Mouse (Mus musculus) kidney, embryonic 15.5 days (tissue): ENCODE results near the gene Utp20. TPM values are rescaled to one million over a fixed set of nuclear protein-coding genes. Genes with fewer than 3 reads are reported as not detected.

Experiments
- ATAC-seq: fragments of 200-750 bp; cut with Nextera tagmentation; replicated peaks from 2 replicates; pipeline ENCODE4 v1.8.0; 2017; ENCODE audit warnings: moderate TSS enrichment; ENCODE audit not compliant: low FRiP score
- H3K27ac ChIP-seq: fragments of 300-500 bp; sonication (generic); 2 replicates; pipeline ENCODE4 v1.5.1; 2015; ENCODE audit warnings: mild to moderate bottlenecking, inconsistent platforms
- H3K27me3 ChIP-seq: fragments of 300-500 bp; sonication (generic); 2 replicates; pipeline ENCODE4 v1.6.1; 2015; ENCODE audit warnings: inconsistent platforms
- H3K36me3 ChIP-seq: fragments of 300-500 bp; sonication (generic); 2 replicates; pipeline ENCODE4 v1.6.1; 2015; ENCODE audit warnings: inconsistent platforms
- H3K4me1 ChIP-seq: fragments of 300-500 bp; sonication (generic); 2 replicates; pipeline ENCODE4 v1.6.1; 2015; ENCODE audit warnings: inconsistent platforms
- H3K4me2 ChIP-seq: fragments of 300-500 bp; sonication (generic); 2 replicates; pipeline ENCODE4 v1.6.1; 2015; ENCODE audit warnings: moderate library complexity, mild to moderate bottlenecking, inconsistent platforms
- H3K4me3 ChIP-seq: fragments of 300-500 bp; sonication (generic); replicated peaks from 2 replicates; pipeline ENCODE4 v1.5.1; 2015; ENCODE audit warnings: mild to moderate bottlenecking, inconsistent platforms
- H3K9ac ChIP-seq: fragments of 300-500 bp; sonication (generic); 2 replicates; pipeline ENCODE4 v1.6.1; 2015; ENCODE audit warnings: mild to moderate bottlenecking, inconsistent platforms
- H3K9me3 ChIP-seq: fragments of 300-500 bp; sonication (generic); replicated peaks from 2 replicates; pipeline ENCODE4 v1.6.1; 2016; ENCODE audit warnings: inconsistent platforms
- WGBS: fragments of 180-500 bp; shearing (Covaris S2); methylation state at CpG from one replicate; pipeline ENCODE4 v1.1.7; 2015; ENCODE audit warnings: mixed read lengths; 5-methylcytosine and 5-hydroxymethylcytosine counted together
- polyA plus RNA-seq: library from polyadenylated mRNA; unstranded; fragments of >200 nt; fragmentation: Nextera tagmentation; extraction: Ambion mirVana; gene quantifications from 2 replicates; pipeline ENCODE4 v1.2.1, GENCODE M21; 2015

Gene Utp20
- polyA plus RNA-seq, 1 experiment from 2014 or later, result 20.9 TPM

DNA sequence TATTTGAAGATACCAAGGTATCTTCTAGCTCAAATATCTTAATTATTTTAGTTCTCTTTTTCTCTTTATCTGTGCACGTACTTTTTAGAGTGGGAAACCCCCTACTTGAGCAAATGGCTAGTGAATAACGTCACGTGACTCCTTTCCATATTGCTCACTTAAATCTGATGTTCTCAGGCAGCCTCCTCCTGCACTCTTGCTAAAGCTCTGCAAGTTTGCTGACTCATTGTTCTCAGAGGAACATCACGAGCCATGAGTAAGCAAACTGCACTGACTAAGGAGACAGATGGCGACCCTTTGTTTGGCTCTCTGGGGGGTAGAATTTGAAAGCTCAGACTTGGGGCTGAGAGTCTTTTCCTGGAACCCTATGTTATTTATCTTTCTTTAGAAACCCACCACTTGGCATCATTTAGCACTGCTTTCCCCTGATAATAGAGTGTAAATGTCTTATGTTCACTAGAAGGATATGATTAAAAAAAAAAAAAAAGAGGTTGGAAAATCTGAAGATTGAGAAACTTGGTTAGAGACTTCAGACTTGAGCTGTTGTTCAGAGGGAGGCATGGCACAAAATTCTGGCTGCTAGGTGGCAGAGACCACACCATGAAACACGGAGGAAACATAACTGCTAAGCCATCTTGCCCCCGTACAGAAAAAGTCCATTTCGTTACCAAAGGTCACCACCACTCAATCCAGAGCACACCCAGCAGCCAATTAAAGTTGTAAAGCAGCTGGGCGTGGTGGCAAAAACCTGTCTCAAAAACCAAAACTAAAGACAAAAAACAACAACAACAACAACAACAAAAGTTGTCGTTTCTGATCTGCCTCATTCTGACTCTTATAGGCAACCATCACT lies 117.7 kb downstream of the Utp20 start:
- H3K9ac ChIP-seq, result no peak overlapping the region
- H3K27ac ChIP-seq, result no peak overlapping the region
- no peaks in the 10 kb centered on the region for H3K27me3 ChIP-seq
- 67% methylated on average over 10 of the region's 10 CpGs for WGBS
- H3K4me2 ChIP-seq, result no peak overlapping the region
- no peak for ATAC-seq
- no peaks in the 10 kb centered on the region; the same call in 1 of the 2 replicates for H3K9me3 ChIP-seq
- no peak overlapping the region for H3K4me3 ChIP-seq
- no peaks in the 10 kb centered on the region for H3K4me1 ChIP-seq
- H3K36me3 ChIP-seq, result no peaks in the 10 kb centered on the region

DNA sequence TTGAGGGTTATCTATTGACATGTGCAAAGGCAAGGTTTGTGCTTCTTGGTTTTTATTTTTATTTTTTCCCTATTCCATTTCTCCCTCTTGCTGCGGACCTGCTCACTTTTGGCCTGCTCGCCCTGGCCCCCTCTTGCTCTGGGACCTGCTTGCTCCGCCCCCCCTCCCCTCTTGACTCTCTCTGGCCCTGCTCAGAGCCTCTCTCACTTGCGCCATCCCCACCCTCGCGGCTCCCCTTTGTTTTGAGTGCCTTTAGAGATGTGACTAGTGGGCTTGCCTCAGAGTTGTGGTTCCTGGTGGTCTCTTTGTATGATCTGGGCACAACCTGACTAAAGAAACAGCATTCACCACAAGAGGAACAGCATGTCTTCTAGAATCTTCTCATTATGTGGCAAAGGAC lies 125.7 kb downstream of the Utp20 start:
- H3K36me3 ChIP-seq, result no peaks in the 10 kb centered on the region
- no peak overlapping the region for H3K9ac ChIP-seq
- no peaks in the 10 kb centered on the region for H3K4me1 ChIP-seq
- no peak for ATAC-seq
- no peak overlapping the region for H3K4me2 ChIP-seq
- no peak overlapping the region for H3K27ac ChIP-seq
- no peaks in the 10 kb centered on the region; the same call in 1 of the 2 replicates for H3K9me3 ChIP-seq
- no peaks in the 10 kb centered on the region for H3K27me3 ChIP-seq
- 79% methylated on average over 6 of the region's 6 CpGs for WGBS
- H3K4me3 ChIP-seq, result no peak overlapping the region

Other genes starting within 250 kb of the Utp20 start
- gene Mybpc1, start 221.7 kb downstream of the Utp20 start, polyA plus RNA-seq, result 8.4 and 17.8 TPM in 2 replicates
- 1.0 and 1.1 TPM in 2 replicates for gene Spic, start 141.8 kb downstream of the Utp20 start, polyA plus RNA-seq
- gene Arl1, start 95.9 kb downstream of the Utp20 start, polyA plus RNA-seq, result 191 and 193 TPM in 2 replicates
- 10.1 and 10.7 TPM in 2 replicates for gene Slc5a8, start 59.2 kb upstream of the Utp20 start, polyA plus RNA-seq